Mouse (Mus musculus) CH12.LX (cell line): Measurements from ENCODE around the gene Reck. TPM values are rescaled to one million over a fixed set of nuclear protein-coding genes. Genes with fewer than 3 reads are reported as not detected.

Experiments used
- DNase-seq: peaks from one replicate; pipeline ENCODE4 v3.0.0-alpha.2; 2013; ENCODE audit errors: extremely low read depth
- H3K27ac ChIP-seq: 2 replicates; pipeline ENCODE4 v1.5.1; 2012; ENCODE audit warnings: low read depth, mild to moderate bottlenecking, control low read depth, moderate library complexity; ENCODE audit not compliant: insufficient read depth
- H3K27me3 ChIP-seq: replicated peaks from 2 replicates; pipeline ENCODE3; 2012; ENCODE audit warnings: inconsistent platforms
- H3K36me3 ChIP-seq, 2 experiments: replicated peaks in 1 of 2; 2 replicates each; pipeline versions ENCODE3 to v1.6.1; 2012; ENCODE audit warnings: inconsistent platforms in 1 of 2, low read length in 1 of 2, mild to moderate bottlenecking in 1 of 2, mixed read lengths in 1 of 2, moderate library complexity in 1 of 2; ENCODE audit not compliant: control insufficient read depth in 1 of 2, insufficient read depth in 1 of 2
- H3K4me1 ChIP-seq, 2 experiments: 2 replicates each; pipeline ENCODE4 v1.6.1; 2012; ENCODE audit warnings: inconsistent platforms in 1 of 2, moderate library complexity in 1 of 2; ENCODE audit not compliant: insufficient read depth in 2 of 2, control insufficient read depth in 1 of 2
- H3K4me2 ChIP-seq: 2 replicates; pipeline ENCODE4 v1.6.1; 2012; ENCODE audit warnings: low read depth, mild to moderate bottlenecking, control low read depth; ENCODE audit not compliant: poor library complexity, insufficient read depth, severe bottlenecking
- H3K4me3 ChIP-seq, 3 experiments: fragments of 150-350 bp in 1 of 3; sonication (generic) in 1 of 3; replicated peaks in 1 of 3; 2 replicates each; pipeline versions ENCODE3 to v1.5.1; 2011 to 2012; ENCODE audit warnings: low read depth in 2 of 3, low read length in 2 of 3, mild to moderate bottlenecking in 2 of 3, moderate library complexity in 2 of 3, control low read depth in 1 of 3, improper control_type of control experiment in 1 of 3, inconsistent platforms in 1 of 3, mixed read lengths in 1 of 3; ENCODE audit not compliant: poor library complexity in 1 of 3
- H3K79me2 ChIP-seq: replicated peaks from 2 replicates; pipeline ENCODE4 v1.6.1; 2012; ENCODE audit warnings: mild to moderate bottlenecking, moderate library complexity; ENCODE audit not compliant: control insufficient read depth, poor library complexity, insufficient read depth, severe bottlenecking; ENCODE audit errors: extremely low read depth
- H3K9ac ChIP-seq: 2 replicates; pipeline ENCODE4 v1.6.1; 2012; ENCODE audit warnings: low read depth, mild to moderate bottlenecking, control low read depth, moderate library complexity; ENCODE audit not compliant: insufficient read depth
- H3K9me3 ChIP-seq: replicated peaks from 2 replicates; pipeline ENCODE3; 2012; ENCODE audit warnings: low read length, inconsistent platforms, mixed read lengths
- BHLHE40 ChIP-seq: IDR thresholded peaks from 2 replicates; pipeline ENCODE4 v1.6.1; 2011; ENCODE audit warnings: mild to moderate bottlenecking, low read depth, low read length, improper control_type of control experiment
- CHD2 ChIP-seq: IDR thresholded peaks from 2 replicates; pipeline ENCODE4 v1.6.1; 2011; ENCODE audit warnings: low read length, improper control_type of control experiment
- CTCF ChIP-seq, 2 experiments: IDR thresholded peaks in 1 of 2; conservative IDR thresholded peaks in 1 of 2; 2 replicates each; pipeline ENCODE4 v1.5.1; 2011 to 2012; ENCODE audit warnings: low read depth in 2 of 2, low read length in 2 of 2, improper control_type of control experiment in 1 of 2, inconsistent platforms in 1 of 2, mild to moderate bottlenecking in 1 of 2, moderate library complexity in 1 of 2
- E2F4 ChIP-seq: IDR thresholded peaks from 2 replicates; pipeline ENCODE4 v1.6.1; 2011; ENCODE audit warnings: low read depth, low read length, improper control_type of control experiment; ENCODE audit not compliant: insufficient replicate concordance
- ELF1 ChIP-seq: IDR thresholded peaks from 2 replicates; pipeline ENCODE4 v1.6.1; 2014; ENCODE audit warnings: low read depth, mild to moderate bottlenecking, inconsistent platforms, low read length, improper control_type of control experiment
- EP300 ChIP-seq: IDR thresholded peaks from 2 replicates; pipeline ENCODE4 v1.6.1; 2011; ENCODE audit warnings: low read length, improper control_type of control experiment
- HCFC1 ChIP-seq: IDR thresholded peaks from 2 replicates; pipeline ENCODE4 v1.6.1; 2012; ENCODE audit warnings: low read depth, mild to moderate bottlenecking, inconsistent platforms, low read length, improper control_type of control experiment
- IRF4 ChIP-seq: IDR thresholded peaks from 2 replicates; pipeline ENCODE4 v1.6.1; 2014; ENCODE audit warnings: low read depth, mild to moderate bottlenecking, inconsistent platforms, low read length, improper control_type of control experiment
- JUN ChIP-seq: IDR thresholded peaks from 2 replicates; pipeline ENCODE4 v1.6.1; 2011; ENCODE audit warnings: low read depth, mild to moderate bottlenecking, low read length, improper control_type of control experiment, moderate library complexity; ENCODE audit not compliant: insufficient read depth
- JUND ChIP-seq: conservative IDR thresholded peaks from 2 replicates; pipeline ENCODE4 v1.6.1; 2011; ENCODE audit warnings: low read depth, low read length, improper control_type of control experiment
- KAT2A ChIP-seq: IDR thresholded peaks from 2 replicates; pipeline ENCODE4 v1.6.1; 2012; ENCODE audit warnings: low read length, improper control_type of control experiment, inconsistent platforms; ENCODE audit not compliant: insufficient replicate concordance
- MAFK ChIP-seq: IDR thresholded peaks from 2 replicates; pipeline ENCODE4 v1.6.1; 2011; ENCODE audit warnings: low read length, improper control_type of control experiment; ENCODE audit not compliant: insufficient replicate concordance
- MAX ChIP-seq: IDR thresholded peaks from 2 replicates; pipeline ENCODE4 v1.6.1; 2011; ENCODE audit warnings: low read length, improper control_type of control experiment
- MEF2A ChIP-seq: IDR thresholded peaks from 2 replicates; pipeline ENCODE4 v1.6.1; 2014; ENCODE audit warnings: low read depth, mild to moderate bottlenecking, inconsistent platforms, low read length, improper control_type of control experiment, borderline replicate concordance
- MXI1 ChIP-seq: IDR thresholded peaks from 2 replicates; pipeline ENCODE4 v1.6.1; 2011; ENCODE audit warnings: mild to moderate bottlenecking, low read depth, low read length, improper control_type of control experiment
- MYC ChIP-seq: IDR thresholded peaks from 2 replicates; pipeline ENCODE4 v1.6.1; 2011; ENCODE audit warnings: low read depth, mild to moderate bottlenecking, improper control_type of control experiment, low read length
- PAX5 ChIP-seq: IDR thresholded peaks from 2 replicates; pipeline ENCODE4 v1.6.1; 2012; ENCODE audit warnings: low read length, inconsistent platforms, mixed read lengths
- POLR2A ChIP-seq: IDR thresholded peaks from 2 replicates; pipeline ENCODE4 v1.6.1; 2011; ENCODE audit warnings: low read depth, mild to moderate bottlenecking, improper control_type of control experiment, low read length
- POLR2AphosphoS2 ChIP-seq: IDR thresholded peaks from 2 replicates; pipeline ENCODE4 v1.6.1; 2011; ENCODE audit warnings: low read depth, low read length, improper control_type of control experiment
- RCOR1 ChIP-seq: conservative IDR thresholded peaks from 2 replicates; pipeline ENCODE4 v1.6.1; 2012; ENCODE audit warnings: low read depth, mild to moderate bottlenecking, inconsistent platforms, low read length, improper control_type of control experiment
- SIN3A ChIP-seq: IDR thresholded peaks from 2 replicates; pipeline ENCODE4 v1.6.1; 2012; ENCODE audit warnings: low read length, improper control_type of control experiment, inconsistent platforms
- SMC3 ChIP-seq: IDR thresholded peaks from 2 replicates; pipeline ENCODE4 v1.6.1; 2011; ENCODE audit warnings: low read depth, low read length, improper control_type of control experiment
- TBP ChIP-seq: conservative IDR thresholded peaks from 2 replicates; pipeline ENCODE4 v1.6.1; 2011; ENCODE audit warnings: low read depth, low read length, improper control_type of control experiment
- TCF12 ChIP-seq: IDR thresholded peaks from 2 replicates; pipeline ENCODE4 v1.6.1; 2014; ENCODE audit warnings: low read depth, mild to moderate bottlenecking, inconsistent platforms, low read length, improper control_type of control experiment
- UBTF ChIP-seq: IDR thresholded peaks from 2 replicates; pipeline ENCODE4 v1.6.1; 2012; ENCODE audit warnings: low read depth, mild to moderate bottlenecking, inconsistent platforms, low read length, improper control_type of control experiment, moderate library complexity
- USF2 ChIP-seq: conservative IDR thresholded peaks from 2 replicates; pipeline ENCODE4 v1.6.1; 2011; ENCODE audit warnings: low read depth, low read length, improper control_type of control experiment
- ZC3H11A ChIP-seq: IDR thresholded peaks from 2 replicates; pipeline ENCODE4 v1.6.1; 2012; ENCODE audit warnings: low read depth, mild to moderate bottlenecking, inconsistent platforms, low read length, improper control_type of control experiment
- ZKSCAN1 ChIP-seq: IDR thresholded peaks from 2 replicates; pipeline ENCODE4 v1.6.1; 2012; ENCODE audit warnings: low read depth, inconsistent platforms, low read length, improper control_type of control experiment, borderline replicate concordance
- ZMIZ1 ChIP-seq: IDR thresholded peaks from 2 replicates; pipeline ENCODE4 v1.6.1; 2012; ENCODE audit warnings: low read depth, mild to moderate bottlenecking, inconsistent platforms, low read length, improper control_type of control experiment
- ZNF384 ChIP-seq: IDR thresholded peaks from 2 replicates; pipeline ENCODE4 v1.6.1; 2012; ENCODE audit warnings: low read depth, low read length, improper control_type of control experiment, inconsistent platforms
- dilution Hi-C: fragments of 300-500 bp; cut with MboI; formaldehyde crosslinking; loops from 2 replicates; pipeline ENCODE4 v1.14.3; 2020; ENCODE audit warnings: low sequenced_read_pairs; ENCODE audit not compliant: extremely low pct_unique_long_range_greater_than_20kb, extremely low pct_ligation_motif_present
- in situ Hi-C: fragments of 300-500 bp; cut with MboI; formaldehyde crosslinking; loops from 3 replicates; pipeline ENCODE4 v1.14.3; 2019; ENCODE audit warnings: low sequenced_read_pairs, low pct_ligation_motif_present, low pct_unique_long_range_greater_than_20kb, mixed read lengths
- polyA plus RNA-seq: library from polyadenylated mRNA; unstranded; fragments of >175 nt; gene quantifications from 2 replicates; pipeline ENCODE4 v1.2.1, GENCODE M21; 2012; ENCODE audit warnings: low read depth; ENCODE audit not compliant: insufficient read length
- total RNA-seq, 2 experiments: library from RNA; depleted of rRNA; stranded (reverse); fragments of 300-350 nt in 1 of 2; fragments of >200 nt in 1 of 2; gene quantifications; 2 replicates each; pipeline ENCODE4 v1.2.3; 2012 to 2014

The Reck gene
- total and polyA plus RNA-seq, 3 experiments, result 0.44 to 1.8 (median 0.68) TPM

DNA sequence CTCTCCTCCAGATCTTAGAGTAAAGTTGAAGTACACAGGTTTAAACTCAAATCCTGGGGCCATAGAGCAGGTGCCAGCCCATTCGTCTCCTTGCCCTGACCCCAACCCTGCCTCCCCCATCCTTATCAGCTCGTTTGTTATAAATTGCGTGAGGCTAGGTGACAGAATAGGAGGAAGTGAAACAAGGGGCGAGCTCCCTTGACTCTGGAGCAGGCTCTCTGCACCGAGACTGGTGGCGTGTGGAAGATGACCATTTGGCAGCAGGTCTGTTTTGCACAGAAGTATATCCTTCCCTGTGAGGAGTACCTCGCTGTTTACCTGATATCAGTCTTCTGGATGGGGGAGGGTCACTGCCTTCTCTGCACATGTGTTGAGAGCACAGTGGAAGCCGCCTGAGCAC is 23.9 kb downstream of the Reck start (continued):
- TF ChIP-seq ZKSCAN1 (no peak), USF2 (no peak), E2F4 (no peak), MXI1 (peak; percentile 54; the same call in 1 of the 2 replicates), ZNF384 (no peak), SMC3 (no peak), SIN3A (no peak), MAFK (no peak), EP300 (peak; percentile 85)
- TF ChIP-seq, all 38 proteins: peak for 9

DNA sequence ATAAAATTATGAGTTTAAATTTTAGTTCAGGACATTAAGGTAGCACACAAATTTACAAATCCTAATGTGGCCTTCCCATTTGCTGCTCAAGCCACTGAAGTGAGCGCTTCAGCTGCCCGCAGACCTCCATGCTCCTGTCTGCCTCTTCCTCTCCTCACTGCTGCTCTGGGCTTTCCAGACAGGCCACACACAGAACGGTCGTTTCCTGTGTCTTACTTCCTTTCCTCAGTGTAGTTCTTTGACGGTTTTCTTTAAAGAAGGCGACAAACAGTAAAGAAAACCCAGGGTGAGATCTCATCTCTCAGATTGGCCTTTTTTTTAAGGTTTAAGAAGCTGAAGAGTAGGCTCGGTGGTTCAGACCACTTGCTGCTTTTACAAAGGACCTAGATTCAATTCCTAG is 28.4 kb downstream of the Reck start:
- no peaks in the 10 kb centered on the region for H3K9me3 ChIP-seq
- no peak overlapping the region for H3K27ac ChIP-seq
- H3K4me2 ChIP-seq, result no peak overlapping the region
- TF ChIP-seq TCF12, result peak; percentile 38; the same call in 1 of the 2 replicates
- TF ChIP-seq TBP, result no peak
- no peak for TF ChIP-seq USF2
- 0 out of 2 replicates have a peak, but pooled peaks have one; percentile 14 for TF ChIP-seq EP300
- TF ChIP-seq JUND, result 0 out of 2 replicates have a peak, but pooled peaks have one; percentile 8
- DNase-seq, result peak; percentile 25
- dilution Hi-C loops, result no loop called here
- H3K4me1 ChIP-seq, result peaks cover 16 to 83% of the 10 kb centered on the region in 2 experiments
- in situ Hi-C loops, result no loop called here
- H3K27me3 ChIP-seq, result no peaks in the 10 kb centered on the region
- no peak overlapping the region for H3K4me3 ChIP-seq
- no peak overlapping the region for H3K9ac ChIP-seq
- no peaks in the 10 kb centered on the region for H3K79me2 ChIP-seq
- H3K36me3 ChIP-seq, result no peaks in the 10 kb centered on the region

DNA sequence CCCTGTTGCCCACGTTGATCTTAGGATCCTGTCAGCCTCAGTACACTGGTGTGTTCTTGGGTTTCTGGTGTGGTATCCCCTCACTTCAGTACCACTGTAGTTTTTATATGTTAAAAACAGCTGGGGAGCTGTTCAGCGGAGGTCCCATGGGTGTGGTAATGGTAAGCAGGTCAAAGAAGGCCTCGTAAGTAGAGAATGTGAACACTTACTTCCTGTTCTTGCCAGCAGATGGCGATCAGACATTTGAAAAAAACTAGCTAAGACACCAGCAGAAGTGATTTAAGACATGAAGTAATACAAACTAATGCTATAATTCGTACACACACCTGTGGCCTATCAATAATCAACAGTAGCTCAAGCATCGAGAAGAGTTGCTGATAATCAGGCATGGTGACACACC is 31.1 kb downstream of the Reck start:
- in situ Hi-C loops (no loop called here), dilution Hi-C loops (no loop called here)
- Histone ChIP-seq H3K27ac (no peak overlapping the region), H3K36me3 (peaks cover 0 to 5% of the 10 kb centered on the region in 2 experiments), H3K4me3 (no peak overlapping the region), H3K9ac (no peak overlapping the region), H3K9me3 (no peaks in the 10 kb centered on the region), H3K4me2 (no peak overlapping the region), H3K27me3 (no peaks in the 10 kb centered on the region), H3K79me2 (no peaks in the 10 kb centered on the region), H3K4me1 (peaks cover 3 to 58% of the 10 kb centered on the region in 2 experiments; a peak in 3 of 4 replicates)
- DNase-seq, result peak; percentile 78
- TF ChIP-seq CTCF (conservative IDR thresholded peaks at IDR 0.05 in 1 of 2, IDR thresholded peaks at IDR 0.05 in 1 of 2; ENCODE audit: low read depth in 2 of 2, low read length in 2 of 2), result peak; percentile 62 to 87; a peak in 3 of 4 replicates
- TF ChIP-seq MEF2A, result no peak
- TF ChIP-seq PAX5, result no peak
- TF ChIP-seq JUN, result no peak
- no peak for TF ChIP-seq E2F4
- no peak for TF ChIP-seq IRF4
- no peak for TF ChIP-seq POLR2A
- no peak for TF ChIP-seq MYC
- TF ChIP-seq USF2, result no peak
- no peak for TF ChIP-seq POLR2AphosphoS2
- no peak for TF ChIP-seq MAX
- TF ChIP-seq RCOR1, result no peak
- peak; percentile 69 for TF ChIP-seq SMC3
- no peak for TF ChIP-seq HCFC1
- no peak for TF ChIP-seq BHLHE40
- no peak for TF ChIP-seq MAFK
- TF ChIP-seq UBTF, result no peak
- no peak for TF ChIP-seq KAT2A
- TF ChIP-seq CHD2, result no peak
- TF ChIP-seq MXI1, result no peak
- TF ChIP-seq ZNF384, result peak; percentile 31; the same call in 1 of the 2 replicates
- no peak for TF ChIP-seq ELF1
- no peak for TF ChIP-seq ZKSCAN1
- no peak for TF ChIP-seq ZMIZ1
- TF ChIP-seq ZC3H11A, result no peak
